Mouse (Mus musculus) liver, postnatal 0 days (tissue): Measurements from ENCODE around the gene 4933421I07Rik. TPM values are rescaled to one million over a fixed set of nuclear protein-coding genes. Genes with fewer than 3 reads are reported as not detected.

ENCODE experiments used
- ATAC-seq: fragments of 200-750 bp; cut with Nextera tagmentation; 2 replicates; pipeline ENCODE4 v1.8.0; 2017; ENCODE audit warnings: mild to moderate bottlenecking, moderate library complexity
- DNase-seq: peaks from one replicate; pipeline ENCODE4 v3.0.0-alpha.2; 2016
- H3K27ac ChIP-seq: fragments of 300-500 bp; sonication (generic); 2 replicates; pipeline ENCODE4 v1.5.1; 2014; ENCODE audit warnings: antibody characterized with exemption, moderate library complexity, mild to moderate bottlenecking, low read depth
- H3K27me3 ChIP-seq: fragments of 300-500 bp; sonication (generic); 2 replicates; pipeline ENCODE4 v1.6.1; 2014; ENCODE audit warnings: low read length, control low read depth, mixed read lengths; ENCODE audit not compliant: insufficient read depth
- H3K36me3 ChIP-seq: fragments of 300-500 bp; sonication (generic); replicated peaks from 2 replicates; pipeline ENCODE4 v1.6.1; 2014; ENCODE audit warnings: mild to moderate bottlenecking, control low read depth, low read length, moderate library complexity, mixed read lengths; ENCODE audit not compliant: insufficient read depth
- H3K4me1 ChIP-seq: fragments of 300-500 bp; sonication (generic); 2 replicates; pipeline ENCODE4 v1.6.1; 2014; ENCODE audit warnings: antibody characterized with exemption, mild to moderate bottlenecking, control low read depth; ENCODE audit not compliant: insufficient read depth
- H3K4me2 ChIP-seq: fragments of 300-500 bp; sonication (generic); 2 replicates; pipeline ENCODE4 v1.6.1; 2014; ENCODE audit warnings: low read depth, mild to moderate bottlenecking, low read length, moderate library complexity, mixed read lengths
- H3K4me3 ChIP-seq: fragments of 300-500 bp; sonication (generic); 2 replicates; pipeline ENCODE4 v1.5.1; 2014; ENCODE audit warnings: low read depth, low read length
- H3K9ac ChIP-seq: fragments of 300-500 bp; sonication (generic); replicated peaks from 2 replicates; pipeline ENCODE4 v1.6.1; 2014; ENCODE audit warnings: mild to moderate bottlenecking, moderate library complexity
- H3K9me3 ChIP-seq: fragments of 300-500 bp; sonication (generic); 2 replicates; pipeline ENCODE4 v1.6.1; 2016; ENCODE audit warnings: mild to moderate bottlenecking, control low read depth, low read length, mixed read lengths
- CTCF ChIP-seq: sonication (generic); IDR thresholded peaks from 2 replicates; pipeline ENCODE4 v1.5.1; 2016; ENCODE audit warnings: antibody characterized with exemption, low read depth
- EP300 ChIP-seq: IDR thresholded peaks from 2 replicates; pipeline ENCODE4 v1.6.1; 2016; ENCODE audit warnings: antibody characterized with exemption, low read depth, mild to moderate bottlenecking
- WGBS: fragments of 180-500 bp; shearing (Covaris S2); extraction: QIAGEN DNeasy Blood & Tissue Kit; methylation state at CpG from one replicate; pipeline ENCODE4 v1.1.7; 2014; ENCODE audit not compliant: insufficient replicate concordance; 5-methylcytosine and 5-hydroxymethylcytosine counted together
- polyA plus RNA-seq: library from polyadenylated mRNA; unstranded; fragments of >200 nt; fragmentation: Nextera tagmentation; extraction: Ambion mirVana; gene quantifications from 2 replicates; pipeline ENCODE4 v1.2.1, GENCODE M21; 2015

The 4933421I07Rik gene
- polyA plus RNA-seq = not detected in 2 replicates

DNA sequence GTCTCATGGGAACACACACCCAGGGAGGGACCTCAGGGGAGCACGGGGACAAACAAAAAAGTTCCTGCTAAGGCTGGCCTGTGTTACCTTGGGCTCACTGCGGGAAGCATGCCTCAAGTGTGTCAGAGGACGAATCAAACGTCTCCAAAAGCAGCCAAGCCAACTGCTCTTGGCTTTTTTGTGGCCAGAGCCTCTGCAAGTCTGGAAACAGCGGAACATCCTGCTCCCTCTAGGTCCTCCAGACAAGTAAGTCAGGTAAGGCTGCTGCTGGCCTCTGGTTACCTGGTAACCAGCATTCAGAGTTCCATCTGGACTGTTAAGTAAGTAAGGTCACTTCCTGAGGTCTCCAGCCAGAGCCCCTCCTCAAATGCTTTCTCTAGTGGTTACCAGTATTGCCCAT lies at the start of gene 4933421I07Rik:
Gene 4933421I07Rik (minus strand): TSS at position 271 of the 400 bp plus-strand sequence.
- no peak for DNase-seq
- Histone ChIP-seq H3K9me3 (no peaks in the 10 kb centered on the region), H3K27ac (no peak within 1 kb of the TSS), H3K27me3 (no peaks in the 10 kb centered on the region), H3K4me3 (no peak within 1 kb of the TSS), H3K4me1 (no peaks in the 10 kb centered on the region), H3K9ac (no peak within 1 kb of the TSS), H3K36me3 (no peaks in the 10 kb centered on the region), H3K4me2 (no peak within 1 kb of the TSS)
- 62% methylated on average over 5 of the region's 5 CpGs for WGBS
- no peak for TF ChIP-seq EP300
- TF ChIP-seq CTCF = no peak
- no peak for ATAC-seq

GRCm38 (mm10) chr7:42497356-42497755 lies 49.4 kb upstream of the 4933421I07Rik start:
- Histone ChIP-seq H3K4me3 (no peak overlapping the region), H3K9me3 (no peaks in the 10 kb centered on the region), H3K4me1 (no peaks in the 10 kb centered on the region), H3K27ac (no peak overlapping the region), H3K27me3 (no peaks in the 10 kb centered on the region), H3K36me3 (peaks cover 7% of the 10 kb centered on the region; the same call in 1 of the 2 replicates), H3K9ac (no peak overlapping the region), H3K4me2 (no peak overlapping the region)
- ATAC-seq (no peak), DNase-seq (no peak)
- 85% methylated on average over 9 of the region's 9 CpGs for WGBS
- TF ChIP-seq CTCF (no peak), EP300 (no peak)

DNA sequence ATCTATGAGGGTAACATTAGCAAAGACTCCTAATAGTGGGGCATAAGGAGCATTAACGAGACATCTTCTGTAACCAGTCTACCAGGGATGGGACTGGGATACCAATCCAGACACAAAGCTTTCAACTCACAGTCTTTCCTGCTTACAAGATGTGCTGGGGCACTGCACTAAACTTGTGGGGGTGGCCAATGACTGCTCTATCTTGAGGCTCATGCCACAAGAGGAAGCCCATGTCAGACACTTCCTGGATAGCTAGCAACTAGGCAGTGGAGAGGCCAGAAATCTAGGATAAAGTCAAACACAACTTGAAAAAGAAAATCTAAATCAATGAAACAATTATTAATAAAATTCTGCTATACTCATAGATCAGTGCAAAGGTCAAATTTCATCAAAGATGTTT lies 48.3 kb upstream of the 4933421I07Rik start:
- ATAC-seq (no peak), DNase-seq (no peak)
- Histone ChIP-seq H3K4me1 (no peaks in the 10 kb centered on the region), H3K4me2 (no peak overlapping the region), H3K27me3 (no peaks in the 10 kb centered on the region), H3K9ac (no peak overlapping the region), H3K27ac (no peak overlapping the region), H3K36me3 (peaks cover 7% of the 10 kb centered on the region; the same call in 1 of the 2 replicates), H3K9me3 (no peaks in the 10 kb centered on the region), H3K4me3 (no peak overlapping the region)
- TF ChIP-seq CTCF = no peak
- TF ChIP-seq EP300 = no peak
- WGBS = 79% methylated on average over 1 of the region's 1 CpGs

GRCm38 (mm10) chr7:42490859-42491258 lies 42.9 kb upstream of the 4933421I07Rik start:
- Histone ChIP-seq H3K27ac (no peak overlapping the region), H3K27me3 (no peaks in the 10 kb centered on the region), H3K4me2 (no peak overlapping the region), H3K4me1 (no peaks in the 10 kb centered on the region), H3K4me3 (no peak overlapping the region), H3K9me3 (no peaks in the 10 kb centered on the region), H3K36me3 (peaks cover 11% of the 10 kb centered on the region; the same call in 1 of the 2 replicates), H3K9ac (no peak overlapping the region)
- ATAC-seq (no peak), DNase-seq (no peak)
- no peak for TF ChIP-seq EP300
- TF ChIP-seq CTCF = no peak
- 55% methylated on average over 5 of the region's 5 CpGs for WGBS

DNA sequence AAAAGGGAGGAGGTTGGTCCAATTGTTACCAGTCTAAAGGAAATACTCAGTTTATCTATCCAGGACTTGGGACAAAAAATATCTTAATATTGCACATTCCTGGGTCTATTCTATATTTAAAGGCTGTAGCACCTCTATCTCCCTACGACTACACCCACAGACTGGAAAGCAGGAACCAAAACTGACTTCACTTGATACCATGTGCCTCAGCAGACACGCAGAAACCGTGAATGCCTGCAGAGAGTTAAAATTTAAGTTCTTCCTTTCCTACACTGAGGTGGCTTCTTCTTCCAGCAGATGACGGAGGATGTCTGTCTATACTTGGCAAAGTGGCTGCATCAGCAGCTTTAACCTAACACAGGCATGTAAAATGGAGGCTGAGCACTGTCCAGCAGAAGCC lies 42.4 kb upstream of the 4933421I07Rik start:
- H3K27ac ChIP-seq = no peak overlapping the region
- TF ChIP-seq CTCF (no peak), EP300 (no peak)
- H3K36me3 ChIP-seq = peaks cover 11% of the 10 kb centered on the region; the same call in 1 of the 2 replicates
- H3K27me3 ChIP-seq = no peaks in the 10 kb centered on the region
- no peak for ATAC-seq
- no peaks in the 10 kb centered on the region for H3K9me3 ChIP-seq
- H3K4me3 ChIP-seq = no peak overlapping the region
- no peak overlapping the region for H3K9ac ChIP-seq
- DNase-seq = no peak
- 72% methylated on average over 4 of the region's 4 CpGs for WGBS
- H3K4me1 ChIP-seq = no peaks in the 10 kb centered on the region
- no peak overlapping the region for H3K4me2 ChIP-seq

DNA sequence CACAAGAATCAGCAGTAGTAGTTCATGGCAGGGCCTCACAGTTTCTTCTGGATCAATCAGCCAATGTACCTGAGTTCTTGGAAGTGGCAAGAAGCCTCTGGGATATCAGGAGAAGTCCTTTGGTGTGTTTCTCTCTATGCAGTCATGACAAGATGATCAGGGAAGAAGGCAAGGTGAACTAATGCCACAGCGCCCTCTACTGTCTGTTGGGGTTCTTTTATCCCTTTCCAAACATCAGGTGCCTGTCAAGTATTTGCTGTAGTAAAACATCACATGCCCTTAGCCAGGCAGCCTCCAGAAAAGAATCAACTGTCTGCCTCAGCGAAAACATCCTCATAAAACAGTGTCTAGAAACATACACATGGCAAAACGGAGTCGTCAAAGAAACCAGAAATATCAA lies 6.7 kb upstream of the 4933421I07Rik start:
- no peak overlapping the region for H3K4me3 ChIP-seq
- DNase-seq (no peak), ATAC-seq (no peak)
- no peaks in the 10 kb centered on the region for H3K36me3 ChIP-seq
- H3K9me3 ChIP-seq = no peaks in the 10 kb centered on the region
- no peak overlapping the region for H3K9ac ChIP-seq
- no peak overlapping the region for H3K27ac ChIP-seq
- no peak overlapping the region for H3K4me2 ChIP-seq
- H3K27me3 ChIP-seq = no peaks in the 10 kb centered on the region
- TF ChIP-seq EP300 = no peak
- TF ChIP-seq CTCF = no peak
- no peaks in the 10 kb centered on the region for H3K4me1 ChIP-seq
- WGBS = 50% methylated on average over 4 of the region's 4 CpGs

- no peaks in the 10 kb centered on the region for H3K9me3 ChIP-seq
- no peak overlapping the region for H3K27ac ChIP-seq
- no peak overlapping the region for H3K9ac ChIP-seq
- ATAC-seq (no peak), DNase-seq (peak; percentile 29)
- TF ChIP-seq CTCF = peak; percentile 64
- TF ChIP-seq EP300 = no peak
- 30% methylated on average over 3 of the region's 3 CpGs for WGBS
- H3K36me3 ChIP-seq = no peaks in the 10 kb centered on the region
- no peak overlapping the region for H3K4me3 ChIP-seq
- H3K4me2 ChIP-seq = no peak overlapping the region
- H3K27me3 ChIP-seq = no peaks in the 10 kb centered on the region
- no peaks in the 10 kb centered on the region for H3K4me1 ChIP-seq
Measured at GRCm38 (mm10) chr7:42450618-42451017, 2.7 kb upstream of the 4933421I07Rik start.
